Comparison of ENCODE assay signal across 16 mouse cellular contexts in the genomic region with DNA sequence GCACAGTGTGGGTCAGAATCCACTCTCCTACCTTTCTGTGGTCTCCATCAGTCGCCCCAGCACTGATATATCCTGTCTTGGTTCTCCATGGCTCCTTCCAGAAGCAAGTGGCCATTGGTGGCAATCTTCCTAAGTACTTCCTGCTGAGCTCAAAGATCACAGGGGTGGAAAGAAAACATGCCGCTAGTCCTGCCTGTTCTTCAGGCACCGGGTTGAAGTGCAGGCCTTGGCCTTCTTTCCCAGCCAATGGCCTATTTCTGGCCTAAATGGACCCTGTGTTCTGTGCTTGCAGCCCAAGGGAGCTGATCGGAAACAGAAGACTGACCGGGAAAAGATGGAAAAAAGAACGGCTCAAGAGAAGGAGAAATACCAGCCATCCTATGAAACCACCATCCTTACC.
"Had no signal": no experiment of that assay in that cellular context is flagged by ENCODE, and none has a peak within 500 bp of the region (broad histone marks: within the 10 kb centered on the region; RNA-seq: fewer than 3 reads in every experiment).

No protein-coding gene starts in this region.

- H3K9ac ChIP-seq: intestine, embryonic 15.5 days; liver, embryonic 12.5 days; liver, embryonic 15.5 days; lung, embryonic 15.5 days; midbrain, embryonic 13.5 days had no signal

- H3K4me2 ChIP-seq: intestine, embryonic 15.5 days; liver, embryonic 12.5 days; liver, embryonic 15.5 days; lung, embryonic 15.5 days; midbrain, embryonic 13.5 days had no signal

- H3K4me1 ChIP-seq: midbrain, embryonic 10.5 days; midbrain, embryonic 13.5 days had no signal

- H3K27ac ChIP-seq: intestine, embryonic 15.5 days; left cerebral cortex, adult 2 months; liver, embryonic 12.5 days; liver, embryonic 15.5 days; lung, embryonic 15.5 days; midbrain, embryonic 10.5 days; midbrain, embryonic 13.5 days had no signal

- H3K9me3 ChIP-seq: intestine, embryonic 15.5 days; liver, embryonic 12.5 days; liver, embryonic 15.5 days; lung, embryonic 15.5 days; megakaryocyte, embryonic 14.5 days; midbrain, embryonic 10.5 days; midbrain, embryonic 13.5 days had no signal

- H3K4me3 ChIP-seq: intestine, embryonic 15.5 days; left cerebral cortex, adult 2 months; liver, embryonic 12.5 days; liver, embryonic 15.5 days; lung, embryonic 15.5 days; megakaryocyte, embryonic 14.5 days; midbrain, embryonic 10.5 days; midbrain, embryonic 13.5 days had no signal

- H3K36me3 ChIP-seq: intestine, embryonic 15.5 days; liver, embryonic 12.5 days; liver, embryonic 15.5 days; lung, embryonic 15.5 days; midbrain, embryonic 10.5 days; midbrain, embryonic 13.5 days had no signal

- ATAC-seq: hindbrain, embryonic 16.5 days; intestine, embryonic 15.5 days; liver, embryonic 12.5 days; midbrain, embryonic 13.5 days; midbrain, embryonic 16.5 days had no signal

- H3K27me3 ChIP-seq: intestine, embryonic 15.5 days; liver, embryonic 12.5 days; liver, embryonic 15.5 days; lung, embryonic 15.5 days; midbrain, embryonic 13.5 days had no signal

- DNase-seq: layer of hippocampus, postnatal 36 days; lung, adult 18-20 months; lung, postnatal 10 days; lung, postnatal 36 days; thymus, adult 18-20 months; thymus, postnatal 36 days had no signal
